ENCODE assay signal across 21 mouse cellular contexts in genomic region chr11:22034564-22035105, GRCm38 (mm10). TPM values are rescaled to one million over a fixed set of nuclear protein-coding genes. Genes with fewer than 3 reads are reported as not detected.
"Had no signal": no experiment of that assay in that cellular context is flagged by ENCODE, and none has a peak within 500 bp of the region (broad histone marks: within the 10 kb centered on the region; RNA-seq: fewer than 3 reads in every experiment).

No protein-coding gene starts in this region.

- H3K36me3 ChIP-seq: kidney, embryonic 15.5 days; limb, embryonic 12.5 days; limb, embryonic 15.5 days; neural tube, embryonic 12.5 days; neural tube, embryonic 15.5 days; stomach, embryonic 15.5 days had no signal

- ATAC-seq: liver, postnatal 0 days; lung, postnatal 0 days had no signal

- H3K4me3 ChIP-seq: kidney, embryonic 15.5 days; limb, embryonic 12.5 days; limb, embryonic 15.5 days; neural tube, embryonic 12.5 days; neural tube, embryonic 15.5 days; stomach, embryonic 15.5 days had no signal

- H3K4me2 ChIP-seq: kidney, embryonic 15.5 days; limb, embryonic 12.5 days; limb, embryonic 15.5 days; liver, embryonic 11.5 days; lung, embryonic 14.5 days; neural tube, embryonic 12.5 days; neural tube, embryonic 15.5 days; stomach, embryonic 15.5 days had no signal

- H3K4me1 ChIP-seq: kidney, embryonic 15.5 days; limb, embryonic 12.5 days; limb, embryonic 15.5 days; neural tube, embryonic 12.5 days; neural tube, embryonic 15.5 days; stomach, embryonic 15.5 days had no signal

- H3K27ac ChIP-seq: kidney, embryonic 15.5 days; limb, embryonic 12.5 days; limb, embryonic 15.5 days; liver, embryonic 14.5 days; macrophage; neural tube, embryonic 12.5 days; neural tube, embryonic 15.5 days; stomach, embryonic 15.5 days had no signal

- H3K9ac ChIP-seq: kidney, embryonic 15.5 days; limb, embryonic 12.5 days; limb, embryonic 15.5 days; liver, embryonic 14.5 days; liver, postnatal 0 days; lung, embryonic 14.5 days; neural tube, embryonic 12.5 days; neural tube, embryonic 15.5 days; stomach, embryonic 15.5 days had no signal

- DNase-seq: kidney, adult 8-10 months; kidney, postnatal 10 days; kidney, postnatal 36 days; left cerebral cortex, postnatal 4 days; liver, postnatal 0 days; lung, embryonic 14.5 days; retina, postnatal 1 day; right cerebral cortex, postnatal 25 days; spleen, adult 18-20 months; thymus, postnatal 25 days had no signal

- H3K9me3 ChIP-seq: kidney, embryonic 15.5 days; limb, embryonic 12.5 days; limb, embryonic 15.5 days; neural tube, embryonic 12.5 days; neural tube, embryonic 15.5 days; stomach, embryonic 15.5 days had no signal

- H3K27me3 ChIP-seq: kidney, embryonic 15.5 days; limb, embryonic 12.5 days; limb, embryonic 15.5 days; neural tube, embryonic 12.5 days; neural tube, embryonic 15.5 days; stomach, embryonic 15.5 days had no signal

RNA-seq across cellular contexts. Expression of gene Otx1, which starts 31.9 kb away (rescaled TPM):
- polyA plus RNA-seq: liver, embryonic 14.5 days; liver, postnatal 0 days; macrophage; neural tube, embryonic 12.5 days; neural tube, embryonic 15.5 days; thymus, postnatal 0 days had no signal
